Mouse (Mus musculus) MEL-GATA-1-ER (cell line): ENCODE results near the gene Cask.
"Not testable (repeated sequence)": the region's sequence is repeated elsewhere in the genome, so short reads cannot be mapped to it uniquely, and the experiment has no call there.

ENCODE experiments used
- DNase-seq: peaks from one replicate; pipeline ENCODE4 v3.0.0-alpha.2; 2012; ENCODE audit warnings: low read depth; ENCODE audit errors: extremely low read depth

The Cask gene

GRCm38 (mm10) chrX:13851285-13851684 is at the start of gene Cask:
Gene Cask (minus strand): TSS chrX:13851367.
- DNase-seq = no peak

DNA sequence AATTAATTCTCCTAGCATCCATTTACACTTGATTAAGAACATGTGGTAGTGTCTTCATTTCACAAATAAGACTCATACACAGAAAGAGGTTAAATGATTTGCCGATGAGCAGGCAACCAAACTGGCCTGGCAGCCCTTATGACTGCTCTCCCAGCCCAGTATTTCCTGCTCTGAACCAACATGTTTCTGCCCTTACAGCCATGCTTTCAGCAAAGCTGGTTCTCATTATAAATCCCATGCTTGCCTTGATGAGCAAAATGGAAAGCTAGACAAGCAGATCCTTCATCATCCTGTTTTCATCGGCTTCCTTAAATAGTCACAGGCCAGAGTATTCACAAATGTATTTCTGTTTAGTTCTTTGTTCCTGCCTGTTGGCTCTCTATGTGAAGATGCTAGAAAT is 38.8 kb upstream of the Cask start:
- no peak for DNase-seq

DNA sequence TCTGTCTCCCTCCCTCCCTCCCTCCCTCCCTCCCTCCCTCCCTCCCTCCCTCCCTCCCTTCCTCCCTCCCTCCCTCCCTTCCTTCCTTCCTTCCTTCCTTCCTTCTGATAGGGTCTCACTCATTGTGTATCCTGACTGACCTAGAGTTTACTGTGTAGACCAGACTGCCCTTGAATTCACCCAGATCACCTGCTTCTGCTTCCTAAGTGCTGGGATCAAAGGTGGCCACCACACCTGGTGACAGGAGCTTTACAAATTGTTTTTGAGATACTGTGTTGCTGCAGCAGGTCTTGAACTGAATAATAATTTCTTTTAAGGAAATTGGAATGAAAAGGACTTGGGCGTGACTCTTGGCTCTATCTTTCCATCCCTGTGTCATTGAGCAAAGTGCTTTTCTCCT is 33.2 kb upstream of the Cask start:
- no peak for DNase-seq

DNA sequence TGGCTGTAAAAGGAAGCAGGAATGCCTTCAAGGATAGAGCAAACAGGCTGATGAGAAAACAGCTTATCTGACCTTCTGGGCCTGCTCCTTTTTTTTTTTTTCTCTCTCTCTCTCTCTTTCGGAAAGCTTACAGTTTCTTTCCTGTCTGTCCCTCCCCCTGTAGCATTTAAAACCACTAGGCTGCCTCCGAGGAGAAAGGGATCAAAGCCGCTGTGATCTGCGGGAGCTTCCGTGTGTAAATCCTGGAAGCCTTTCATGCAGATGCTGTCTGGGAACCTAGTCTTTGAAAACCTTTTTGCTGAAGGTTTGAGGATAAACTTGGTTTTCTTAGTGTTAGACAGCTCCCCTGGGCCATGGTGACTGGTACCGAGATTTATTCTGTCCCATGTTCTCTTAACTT is 30.8 kb upstream of the Cask start:
- no peak for DNase-seq

GRCm38 (mm10) chrX:13860145-13860544 is 9.0 kb upstream of the Cask start:
- DNase-seq = no peak

GRCm38 (mm10) chrX:13859051-13859450 is 7.9 kb upstream of the Cask start:
- no peak for DNase-seq

GRCm38 (mm10) chrX:13848473-13848872 is 2.7 kb downstream of the Cask start:
- no peak for DNase-seq

DNA sequence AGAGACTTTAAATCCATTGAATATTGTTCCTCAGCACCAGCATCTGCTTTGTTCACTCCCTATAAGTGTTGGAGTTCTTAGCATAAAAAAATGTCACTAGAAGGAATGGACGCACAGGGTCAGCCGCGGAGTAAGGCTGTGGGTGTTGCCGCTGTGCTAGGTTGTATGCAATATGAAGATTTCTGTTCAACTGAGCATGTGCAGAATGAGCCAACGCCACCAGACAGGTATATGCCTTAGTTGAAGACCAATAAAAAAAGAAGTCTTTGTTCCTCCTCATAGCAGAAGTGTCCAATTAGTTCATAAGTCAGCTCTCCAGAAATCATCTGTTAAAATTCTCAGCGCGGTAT is 3.7 kb downstream of the Cask start:
- DNase-seq = peak; percentile 70

GRCm38 (mm10) chrX:13846653-13847501 is 4.3 kb downstream of the Cask start:
- DNase-seq = peak; percentile 66

DNA sequence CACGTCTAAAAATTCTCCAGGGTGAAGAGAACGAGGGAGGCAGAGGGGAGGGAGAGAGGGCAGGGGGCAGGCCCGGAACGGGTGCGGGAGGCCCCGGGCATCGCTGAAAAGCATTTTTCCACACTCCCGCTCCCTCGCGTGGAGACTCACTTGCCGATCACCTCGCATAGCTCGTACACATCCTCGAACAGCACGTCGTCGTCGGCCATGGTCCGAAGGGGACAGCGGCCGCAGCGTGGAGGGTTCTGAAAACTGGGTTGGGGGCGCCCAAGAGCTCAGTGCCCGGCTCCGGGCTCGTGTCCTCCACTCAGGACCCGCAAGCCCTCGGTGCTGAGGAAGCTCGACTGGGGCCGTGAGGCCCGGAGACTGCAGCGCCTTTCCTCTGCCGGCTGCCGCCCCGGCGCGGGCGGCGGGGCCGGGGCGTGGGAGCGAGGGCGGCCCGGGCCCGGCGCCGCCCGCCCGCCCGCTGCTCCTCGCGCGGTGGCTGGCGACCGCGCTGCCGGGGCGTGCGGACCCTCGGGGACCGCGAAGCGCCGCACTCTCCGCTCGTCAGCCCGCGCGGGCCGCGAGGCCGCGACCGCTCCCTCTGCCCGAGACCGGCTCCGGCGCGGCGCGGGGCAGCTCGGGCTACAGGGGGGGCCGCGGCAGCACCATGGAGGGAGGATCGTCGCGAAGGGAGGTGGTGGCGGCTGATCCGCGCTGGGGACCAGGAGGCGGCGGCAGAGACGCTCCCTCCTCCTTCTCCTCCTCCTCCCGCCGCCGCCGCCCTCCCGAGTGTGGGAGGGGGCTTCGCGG is 5.1 kb downstream of the Cask start:
- no peak for DNase-seq

- DNase-seq = no peak
These were observed 5.9 kb downstream of the Cask start for GRCm38 (mm10) chrX:13845141-13845857.

- no peak for DNase-seq
These were observed 28.4 kb downstream of the Cask start for GRCm38 (mm10) chrX:13822792-13823191.

GRCm38 (mm10) chrX:13798754-13799153 is 52.4 kb downstream of the Cask start:
- DNase-seq = peak; percentile 9

- DNase-seq = peak; percentile 54
These were observed 85.5 kb downstream of the Cask start for GRCm38 (mm10) chrX:13765672-13766071.

DNA sequence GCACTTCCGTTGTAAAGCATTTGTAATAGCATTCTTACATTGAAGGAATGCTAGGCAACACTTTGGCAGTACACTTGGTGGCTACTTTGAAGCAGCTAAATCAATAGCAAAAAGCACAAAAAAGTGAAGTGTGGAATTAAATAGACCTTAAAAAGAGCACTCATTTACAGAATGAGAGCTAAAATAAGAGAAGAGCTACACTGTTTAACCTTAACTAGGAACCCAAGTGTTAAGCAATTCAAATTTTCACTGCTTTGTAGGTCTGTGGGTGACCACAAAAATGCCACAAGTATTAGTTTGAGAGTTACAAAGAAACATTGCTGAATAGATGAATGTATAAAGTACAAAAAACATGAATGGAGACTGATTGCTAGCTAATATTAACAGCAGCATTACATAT is 86.1 kb downstream of the Cask start:
- no peak for DNase-seq

DNA sequence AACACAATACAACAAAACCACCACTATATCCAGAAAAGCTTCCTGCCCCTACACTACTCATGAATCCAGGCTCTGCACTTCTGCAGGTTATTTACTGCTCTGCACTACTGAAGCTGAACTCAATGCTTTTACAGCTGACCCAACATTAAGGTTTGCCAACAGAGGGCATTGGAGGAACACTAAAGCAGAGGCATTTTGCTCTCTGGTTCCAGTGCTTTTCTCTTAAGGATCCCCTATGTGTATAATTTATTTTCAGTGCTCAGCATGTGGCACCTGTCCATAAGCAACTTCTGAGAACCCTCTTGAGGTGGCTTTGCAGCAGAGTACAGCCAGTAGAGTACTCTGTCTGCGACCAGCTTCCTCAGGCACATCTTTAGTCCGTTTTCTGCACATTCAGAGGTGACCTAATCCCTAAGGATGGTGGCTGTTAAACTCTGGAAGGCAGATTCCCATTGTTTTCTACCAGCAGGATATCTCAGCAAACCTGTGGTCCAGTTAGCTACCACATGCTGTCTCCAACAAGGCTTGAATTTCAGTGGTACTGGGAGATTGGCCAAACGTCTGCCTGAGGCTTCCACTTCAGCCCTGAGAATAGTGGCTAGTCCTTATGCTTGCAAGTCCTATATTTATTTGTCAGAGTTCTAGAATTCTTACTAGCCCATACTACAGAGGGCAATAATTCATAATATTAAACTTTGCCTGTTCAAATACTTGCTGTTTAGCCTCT is 93.7 kb downstream of the Cask start:
- DNase-seq = no peak

- no peak for DNase-seq
These were observed 110.1 kb downstream of the Cask start for GRCm38 (mm10) chrX:13741110-13741509.

DNA sequence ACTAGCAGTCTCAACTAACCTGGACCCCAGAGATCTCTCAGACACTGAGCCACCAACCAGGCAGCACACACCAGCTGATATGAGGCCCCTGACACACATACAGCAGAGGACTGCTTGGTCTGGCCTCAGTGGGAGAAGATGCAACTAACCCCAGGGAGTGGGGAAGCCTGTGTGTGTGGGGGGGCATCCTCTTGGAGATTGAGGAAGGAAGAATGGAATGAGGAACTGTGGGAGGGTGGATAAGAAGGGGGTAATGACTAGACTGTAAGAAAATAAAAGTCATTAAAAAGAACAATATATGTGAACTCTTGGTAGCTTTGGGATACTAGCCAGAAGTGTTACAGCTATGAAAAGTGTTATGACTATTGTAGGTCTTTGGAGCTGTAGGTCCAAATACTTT is 120.4 kb downstream of the Cask start:
- DNase-seq = not testable (repeated sequence)

DNA sequence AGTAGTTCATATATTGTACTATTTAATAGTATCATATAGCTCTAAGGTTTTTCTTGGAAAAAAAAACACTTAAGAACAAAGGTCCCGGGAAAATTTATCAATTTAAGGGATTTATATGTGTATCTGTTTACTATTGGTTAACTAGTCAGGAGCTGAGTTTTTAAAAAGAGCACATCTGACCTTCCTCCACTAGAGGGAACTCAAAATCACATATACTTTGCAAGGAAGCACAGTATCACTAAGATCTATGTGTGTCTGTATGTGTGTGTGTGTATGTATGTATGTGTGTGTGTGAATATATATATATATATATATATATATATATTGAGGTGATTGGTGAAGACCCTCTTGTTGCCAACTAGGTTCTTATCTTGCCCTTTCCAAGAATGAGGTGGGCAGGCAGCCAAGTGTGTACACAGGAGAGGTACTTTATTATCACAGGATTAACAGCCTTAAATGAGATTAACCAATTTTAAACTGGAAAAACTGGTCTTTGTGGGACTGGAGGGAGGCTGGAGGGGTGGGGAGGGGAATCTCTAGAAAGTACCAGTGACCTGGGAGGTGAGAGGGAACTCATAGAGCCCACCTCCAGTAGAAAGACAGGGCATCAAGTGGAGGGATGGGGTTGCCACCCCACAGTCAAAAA is 121.2 kb downstream of the Cask start:
- no peak for DNase-seq

DNA sequence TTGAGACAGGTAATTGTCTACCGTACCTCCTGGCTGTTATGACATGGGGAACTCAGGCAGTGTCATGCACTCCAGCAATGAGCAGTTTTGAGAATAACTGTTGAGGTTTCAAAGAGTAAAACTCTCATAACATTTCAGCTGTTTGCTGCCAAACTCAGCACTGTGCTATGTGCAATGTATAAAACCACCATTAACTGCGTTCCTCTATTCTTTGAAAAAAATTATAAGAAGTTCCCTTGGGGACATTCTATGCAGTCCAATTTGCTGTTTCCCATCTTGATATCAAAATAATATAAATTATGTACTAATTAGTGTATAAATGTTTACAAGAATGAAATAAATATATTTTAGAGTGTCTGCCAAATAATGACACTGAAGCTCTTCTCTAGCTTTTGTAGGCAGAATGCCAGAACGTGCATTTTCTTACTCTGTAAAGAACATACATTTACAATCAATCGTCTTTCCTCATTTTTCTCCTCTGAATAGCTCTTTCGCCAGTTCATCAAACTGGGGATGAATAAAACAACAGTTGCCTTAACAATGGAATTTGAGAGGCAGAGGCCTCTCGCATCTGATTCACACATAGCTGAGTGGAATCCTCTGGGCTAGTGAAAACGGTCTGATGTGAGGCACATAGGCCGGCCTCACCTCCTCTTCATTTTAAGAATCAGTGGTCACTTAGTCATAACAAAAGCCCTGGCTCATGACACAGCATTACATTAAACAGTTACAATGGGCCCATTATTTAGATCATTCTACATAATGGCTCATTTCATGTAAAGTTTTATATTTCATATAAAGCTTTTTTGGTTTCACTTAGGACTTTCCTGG is 125.4 kb downstream of the Cask start:
- no peak for DNase-seq
